Mouse (Mus musculus) limb, embryonic 14.5 days (tissue): ENCODE measurements at regions not wholly inside any gene's neighbourhood (a gene's known extent, or its start where the extent isn't known, plus 50 kb on each side); places are given as distances from the start of the nearest gene placed in this dataset.

ENCODE experiments used
- ATAC-seq: fragments of 200-750 bp; cut with Nextera tagmentation; 2 replicates; pipeline ENCODE4 v1.8.0; 2017; ENCODE audit warnings: low read depth, moderate number of reproducible peaks, moderate TSS enrichment; ENCODE audit not compliant: low FRiP score
- DNase-seq: peaks from one replicate; pipeline ENCODE4 v3.0.0-alpha.2; 2015; ENCODE audit warnings: low spot score
- H3K27ac ChIP-seq: fragments of 300-500 bp; sonication (generic); replicated peaks from 2 replicates; pipeline ENCODE4 v1.5.1; 2014; ENCODE audit warnings: low read depth, mild to moderate bottlenecking, low read length, moderate library complexity, mixed read lengths
- H3K27me3 ChIP-seq: fragments of 300-500 bp; sonication (generic); 2 replicates; pipeline ENCODE4 v1.6.1; 2014; ENCODE audit warnings: low read length, mixed read lengths; ENCODE audit not compliant: control insufficient read depth, insufficient read depth
- H3K36me3 ChIP-seq: fragments of 300-500 bp; sonication (generic); 2 replicates; pipeline ENCODE4 v1.6.1; 2014; ENCODE audit warnings: mild to moderate bottlenecking, low read length, moderate library complexity, mixed read lengths; ENCODE audit not compliant: control insufficient read depth, insufficient read depth
- H3K4me1 ChIP-seq: fragments of 300-500 bp; sonication (generic); 2 replicates; pipeline ENCODE4 v1.6.1; 2014; ENCODE audit warnings: antibody characterized with exemption, low read length, mixed read lengths; ENCODE audit not compliant: control insufficient read depth, insufficient read depth
- H3K4me2 ChIP-seq: fragments of 300-500 bp; sonication (generic); replicated peaks from 2 replicates; pipeline ENCODE4 v1.6.1; 2014; ENCODE audit warnings: low read depth, mild to moderate bottlenecking, low read length, moderate library complexity; ENCODE audit not compliant: severe bottlenecking
- H3K4me3 ChIP-seq: fragments of 300-500 bp; sonication (generic); replicated peaks from 2 replicates; pipeline ENCODE4 v1.5.1; 2014; ENCODE audit warnings: low read length
- H3K9ac ChIP-seq: fragments of 300-500 bp; sonication (generic); 2 replicates; pipeline ENCODE4 v1.6.1; 2014; ENCODE audit warnings: mild to moderate bottlenecking, low read depth, low read length, moderate library complexity; ENCODE audit not compliant: severe bottlenecking
- H3K9me3 ChIP-seq: fragments of 300-500 bp; sonication (generic); 2 replicates; pipeline ENCODE4 v1.6.1; 2016; ENCODE audit warnings: low read length; ENCODE audit not compliant: control insufficient read depth
- POLR2A ChIP-seq: fragments of 200-500 bp; IDR thresholded peaks from 2 replicates; pipeline ENCODE4 v1.8.0; 2012; ENCODE audit warnings: inconsistent platforms, mild to moderate bottlenecking, moderate library complexity, borderline replicate concordance; ENCODE audit not compliant: insufficient read depth, insufficient read length; ENCODE audit errors: extremely low read depth
- WGBS: fragments of 180-500 bp; shearing (Covaris S2); extraction: QIAGEN DNeasy Blood & Tissue Kit; methylation state at CpG from one replicate; pipeline ENCODE4 v1.1.7; 2014; 5-methylcytosine and 5-hydroxymethylcytosine counted together

GRCm38 (mm10) chr1:60658383-60658782 is 58.2 kb upstream of the Cd28 start:
- Histone ChIP-seq H3K9ac (no peak overlapping the region), H3K36me3 (no peaks in the 10 kb centered on the region), H3K27ac (no peak overlapping the region), H3K4me1 (no peaks in the 10 kb centered on the region), H3K27me3 (no peaks in the 10 kb centered on the region), H3K4me2 (no peak overlapping the region), H3K4me3 (no peak overlapping the region), H3K9me3 (no peaks in the 10 kb centered on the region)
- ATAC-seq, result no peak
- TF ChIP-seq POLR2A, result no peak
- WGBS, result 73% methylated on average over 4 of the region's 4 CpGs
- no peak for DNase-seq

- Histone ChIP-seq H3K4me3 (no peak overlapping the region), H3K9me3 (no peaks in the 10 kb centered on the region), H3K27ac (no peak overlapping the region), H3K4me2 (no peak overlapping the region), H3K9ac (no peak overlapping the region), H3K4me1 (no peaks in the 10 kb centered on the region), H3K27me3 (no peaks in the 10 kb centered on the region), H3K36me3 (no peaks in the 10 kb centered on the region)
- WGBS, result 69% methylated on average over 6 of the region's 6 CpGs
- no peak for ATAC-seq
- DNase-seq, result no peak
- no peak for TF ChIP-seq POLR2A
Observed at GRCm38 (mm10) chr1:60657511-60657910, 59.1 kb upstream of the Cd28 start.

DNA sequence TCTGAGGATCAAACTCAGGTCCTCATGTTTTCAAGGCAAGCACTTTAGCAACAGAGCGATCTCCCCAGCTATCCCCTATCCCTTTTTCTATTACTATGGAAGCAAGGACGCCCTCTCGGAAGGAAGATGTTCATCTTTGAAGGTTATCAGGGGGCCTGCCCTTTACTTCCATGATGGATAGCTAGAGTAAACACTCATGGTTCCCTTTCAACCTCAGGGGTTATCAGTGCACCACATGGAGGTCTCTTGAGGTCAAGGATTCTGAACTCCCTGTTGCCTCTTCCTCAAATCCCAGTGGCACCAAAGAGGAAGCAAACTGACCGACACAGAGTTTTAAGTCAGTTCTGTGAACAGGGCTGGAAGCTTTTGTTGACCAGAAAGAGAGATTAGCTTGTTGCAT is 59.6 kb upstream of the Cd28 start:
- Histone ChIP-seq H3K36me3 (no peaks in the 10 kb centered on the region), H3K27ac (no peak overlapping the region), H3K27me3 (no peaks in the 10 kb centered on the region), H3K4me1 (no peaks in the 10 kb centered on the region), H3K4me3 (no peak overlapping the region), H3K9ac (no peak overlapping the region), H3K4me2 (no peak overlapping the region), H3K9me3 (no peaks in the 10 kb centered on the region)
- 60% methylated on average over 4 of the region's 4 CpGs for WGBS
- TF ChIP-seq POLR2A, result no peak
- no peak for ATAC-seq
- DNase-seq, result no peak

GRCm38 (mm10) chr1:60655691-60656595 is 60.7 kb upstream of the Cd28 start:
- 80% methylated on average over 6 of the region's 6 CpGs for WGBS
- TF ChIP-seq POLR2A, result no peak
- H3K9ac ChIP-seq, result no peak overlapping the region
- H3K4me1 ChIP-seq, result no peaks in the 10 kb centered on the region
- H3K4me2 ChIP-seq, result no peak overlapping the region
- no peaks in the 10 kb centered on the region for H3K27me3 ChIP-seq
- DNase-seq (no peak), ATAC-seq (no peak)
- H3K4me3 ChIP-seq, result no peak overlapping the region
- H3K9me3 ChIP-seq, result no peaks in the 10 kb centered on the region
- H3K27ac ChIP-seq, result no peak overlapping the region
- no peaks in the 10 kb centered on the region for H3K36me3 ChIP-seq

GRCm38 (mm10) chr1:60655206-60655605 is 61.4 kb upstream of the Cd28 start:
- H3K27me3 ChIP-seq, result no peaks in the 10 kb centered on the region
- H3K4me3 ChIP-seq, result no peak overlapping the region
- H3K4me1 ChIP-seq, result no peaks in the 10 kb centered on the region
- H3K4me2 ChIP-seq, result no peak overlapping the region
- H3K27ac ChIP-seq, result no peak overlapping the region
- TF ChIP-seq POLR2A, result no peak
- DNase-seq (no peak), ATAC-seq (no peak)
- H3K9me3 ChIP-seq, result no peaks in the 10 kb centered on the region
- WGBS, result 52% methylated on average over 2 of the region's 2 CpGs
- no peaks in the 10 kb centered on the region for H3K36me3 ChIP-seq
- H3K9ac ChIP-seq, result no peak overlapping the region

- no peak for ATAC-seq
- WGBS, result 67% methylated on average over 4 of the region's 4 CpGs
- no peak for TF ChIP-seq POLR2A
- H3K4me3 ChIP-seq, result no peak overlapping the region
- no peak overlapping the region for H3K4me2 ChIP-seq
- no peaks in the 10 kb centered on the region for H3K27me3 ChIP-seq
- H3K36me3 ChIP-seq, result no peaks in the 10 kb centered on the region
- no peak overlapping the region for H3K9ac ChIP-seq
- no peaks in the 10 kb centered on the region for H3K9me3 ChIP-seq
- DNase-seq, result no peak
- no peaks in the 10 kb centered on the region for H3K4me1 ChIP-seq
- no peak overlapping the region for H3K27ac ChIP-seq
Observed at GRCm38 (mm10) chr1:60652570-60653011, 64.0 kb upstream of the Cd28 start.
